Mouse (Mus musculus) liver, embryonic 14.5 days (tissue): ENCODE data around the gene Lamb1. TPM values are rescaled to one million over a fixed set of nuclear protein-coding genes. Genes with fewer than 3 reads are reported as not detected.

ENCODE experiments used
- ATAC-seq: fragments of 200-750 bp; cut with Nextera tagmentation; 2 replicates; pipeline ENCODE4 v1.8.0; 2017; ENCODE audit warnings: moderate number of reproducible peaks, mild to moderate bottlenecking, moderate library complexity; ENCODE audit not compliant: insufficient read depth
- DNase-seq, 3 experiments: peaks; one replicate each; pipeline ENCODE4 v3.0.0-alpha.2; 2012 to 2013; ENCODE audit warnings: low read depth in 3 of 3, low spot score in 3 of 3
- H3K27ac ChIP-seq: fragments of 300-500 bp; sonication (generic); 2 replicates; pipeline ENCODE4 v1.5.1; 2014; ENCODE audit warnings: moderate library complexity, mild to moderate bottlenecking, control low read depth, inconsistent platforms
- H3K27me3 ChIP-seq: fragments of 300-500 bp; sonication (generic); 2 replicates; pipeline ENCODE4 v1.6.1; 2014; ENCODE audit warnings: mild to moderate bottlenecking, low read length, moderate library complexity; ENCODE audit not compliant: control insufficient read depth, insufficient read depth
- H3K36me3 ChIP-seq: fragments of 300-500 bp; sonication (generic); replicated peaks from 2 replicates; pipeline ENCODE4 v1.6.1; 2014; ENCODE audit warnings: low read depth; ENCODE audit not compliant: control insufficient read depth, insufficient read depth
- H3K4me1 ChIP-seq, 2 experiments: fragments of 200-500 bp in 1 of 2; fragments of 300-500 bp in 1 of 2; sonication (generic) in 1 of 2; replicated peaks; 2 replicates each; pipeline ENCODE4 v1.6.1; 2012 to 2014; ENCODE audit warnings: antibody characterized with exemption in 1 of 2, inconsistent platforms in 1 of 2, low read length in 1 of 2; ENCODE audit not compliant: control insufficient read depth in 2 of 2, insufficient read depth in 2 of 2
- H3K4me2 ChIP-seq: fragments of 300-500 bp; sonication (generic); 2 replicates; pipeline ENCODE4 v1.6.1; 2014; ENCODE audit warnings: low read depth, mild to moderate bottlenecking, control low read depth, moderate library complexity
- H3K4me3 ChIP-seq, 2 experiments: fragments of 200-500 bp in 1 of 2; fragments of 300-500 bp in 1 of 2; sonication (generic) in 1 of 2; 2 replicates each; pipeline ENCODE4 v1.5.1; 2012 to 2014; ENCODE audit warnings: low read depth in 2 of 2, low read length in 2 of 2, mild to moderate bottlenecking in 2 of 2, control low read depth in 1 of 2, inconsistent platforms in 1 of 2, moderate library complexity in 1 of 2; ENCODE audit not compliant: insufficient read depth in 1 of 2
- H3K9ac ChIP-seq: fragments of 300-500 bp; sonication (generic); replicated peaks from 2 replicates; pipeline ENCODE4 v1.6.1; 2014; ENCODE audit warnings: mild to moderate bottlenecking, control low read depth, moderate library complexity
- H3K9me3 ChIP-seq: fragments of 300-500 bp; sonication (generic); 2 replicates; pipeline ENCODE4 v1.6.1; 2016; ENCODE audit warnings: low read length, mixed read lengths; ENCODE audit not compliant: control insufficient read depth
- CTCF ChIP-seq: IDR thresholded peaks from 2 replicates; pipeline ENCODE4 v1.5.1; 2016; ENCODE audit warnings: antibody characterized with exemption, low read depth, control low read depth
- EP300 ChIP-seq: IDR thresholded peaks from 2 replicates; pipeline ENCODE4 v1.6.1; 2016; ENCODE audit warnings: antibody characterized with exemption, low read depth
- WGBS: fragments of 180-500 bp; shearing (Covaris S2); extraction: QIAGEN DNeasy Blood & Tissue Kit; methylation state at CpG from one replicate; pipeline ENCODE4 v1.1.7; 2014; ENCODE audit not compliant: insufficient replicate concordance; 5-methylcytosine and 5-hydroxymethylcytosine counted together
- polyA plus RNA-seq, 2 experiments: library from polyadenylated mRNA; depleted of rRNA in 1 of 2; stranded (reverse) in 1 of 2; unstranded in 1 of 2; fragments of >200 nt; fragmentation: Nextera tagmentation in 1 of 2; extraction: Ambion mirVana in 1 of 2; gene quantifications; 2 replicates each; pipeline versions ENCODE4 v1.2.1 to v1.2.3; 2012 to 2014

Lamb1 gene
- polyA plus RNA-seq, 2 experiments, result 1.9 to 2.6 TPM

DNA sequence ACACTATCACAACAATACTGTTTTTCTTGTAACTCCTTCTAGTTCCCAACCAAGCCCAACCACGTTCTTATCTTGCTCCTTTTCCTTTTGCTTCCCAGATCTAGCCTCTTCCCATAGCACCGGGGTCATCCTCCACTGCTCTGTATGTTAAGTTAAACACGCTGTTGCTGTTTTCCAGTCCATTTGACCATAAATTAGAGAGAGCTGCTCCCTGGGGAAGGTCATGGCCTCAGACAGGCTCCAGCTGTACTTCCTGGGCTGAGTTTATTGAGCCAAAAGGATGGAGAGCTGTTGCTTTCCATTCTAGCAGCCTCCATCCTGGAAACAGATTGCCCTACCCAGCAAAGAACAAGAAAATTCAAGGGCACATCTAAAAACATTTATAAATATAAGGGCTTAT, 16.9 kb upstream of the Lamb1 start:
- no peak for TF ChIP-seq EP300
- TF ChIP-seq CTCF, result no peak
- DNase-seq, result no peak
- Histone ChIP-seq H3K27me3 (no peaks in the 10 kb centered on the region), H3K4me3 (no peak overlapping the region), H3K9me3 (no peaks in the 10 kb centered on the region), H3K36me3 (no peaks in the 10 kb centered on the region), H3K9ac (no peak overlapping the region), H3K4me1 (no peaks in the 10 kb centered on the region), H3K4me2 (no peak overlapping the region), H3K27ac (no peak overlapping the region)
- WGBS, result 36% methylated on average over 3 of the region's 3 CpGs
- no peak for ATAC-seq

DNA sequence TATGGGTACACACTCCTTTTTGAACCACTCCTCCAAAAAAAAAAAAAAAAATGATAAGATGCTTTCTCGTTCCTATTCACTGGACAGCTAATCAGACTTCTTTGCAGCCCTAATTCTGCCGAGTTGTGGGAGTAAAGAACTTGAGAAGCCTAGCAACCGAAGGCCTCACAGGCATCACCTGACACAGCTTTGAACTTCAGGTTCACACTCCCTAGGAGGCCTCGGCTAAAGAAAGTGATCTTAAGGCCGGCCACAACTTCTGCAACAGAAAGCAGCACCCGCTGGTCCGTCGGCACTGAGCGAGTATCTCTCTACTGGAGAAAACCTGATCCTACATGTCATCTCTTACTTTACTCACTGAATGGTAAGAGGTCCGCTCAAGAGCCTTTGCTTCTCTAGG, 16.4 kb upstream of the Lamb1 start:
- TF ChIP-seq EP300 (no peak), CTCF (no peak)
- H3K9ac ChIP-seq, result no peak overlapping the region
- no peaks in the 10 kb centered on the region for H3K36me3 ChIP-seq
- H3K27ac ChIP-seq, result no peak overlapping the region
- H3K27me3 ChIP-seq, result no peaks in the 10 kb centered on the region
- no peak overlapping the region for H3K4me3 ChIP-seq
- H3K9me3 ChIP-seq, result no peaks in the 10 kb centered on the region
- H3K4me1 ChIP-seq, result no peaks in the 10 kb centered on the region
- DNase-seq, result no peak
- WGBS, result 38% methylated on average over 10 of the region's 10 CpGs
- no peak overlapping the region for H3K4me2 ChIP-seq
- ATAC-seq, result no peak

DNA sequence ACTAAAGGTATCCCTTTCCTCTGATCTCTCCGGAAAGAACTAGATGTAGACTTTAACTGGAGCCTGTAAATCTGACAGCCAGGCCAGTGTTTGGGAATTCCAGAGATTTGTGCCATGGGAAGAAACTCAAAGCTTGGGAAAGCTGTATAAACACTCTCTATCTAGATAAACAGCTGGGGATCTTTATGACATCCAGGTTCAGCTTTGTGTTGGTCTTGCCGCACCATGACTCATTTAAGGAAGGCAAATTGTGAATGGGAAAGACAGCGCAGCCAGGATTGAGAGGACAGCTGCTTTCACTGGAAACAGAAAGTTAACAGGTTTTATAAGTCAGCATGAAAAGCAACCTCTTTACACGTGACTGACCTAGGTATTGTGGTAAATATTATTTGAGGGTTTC, 12.8 kb upstream of the Lamb1 start:
- no peak overlapping the region for H3K4me2 ChIP-seq
- H3K9ac ChIP-seq, result no peak overlapping the region
- ATAC-seq (no peak), DNase-seq (no peak)
- H3K4me1 ChIP-seq, result 0 out of 4 replicates have a peak, but pooled peaks cover 0 to 3% of the 10 kb centered on the region in 2 experiments
- no peak overlapping the region for H3K4me3 ChIP-seq
- WGBS, result 35% methylated on average over 4 of the region's 4 CpGs
- no peaks in the 10 kb centered on the region for H3K9me3 ChIP-seq
- H3K27me3 ChIP-seq, result no peaks in the 10 kb centered on the region
- no peak overlapping the region for H3K27ac ChIP-seq
- TF ChIP-seq EP300 (no peak), CTCF (no peak)
- no peaks in the 10 kb centered on the region for H3K36me3 ChIP-seq

DNA sequence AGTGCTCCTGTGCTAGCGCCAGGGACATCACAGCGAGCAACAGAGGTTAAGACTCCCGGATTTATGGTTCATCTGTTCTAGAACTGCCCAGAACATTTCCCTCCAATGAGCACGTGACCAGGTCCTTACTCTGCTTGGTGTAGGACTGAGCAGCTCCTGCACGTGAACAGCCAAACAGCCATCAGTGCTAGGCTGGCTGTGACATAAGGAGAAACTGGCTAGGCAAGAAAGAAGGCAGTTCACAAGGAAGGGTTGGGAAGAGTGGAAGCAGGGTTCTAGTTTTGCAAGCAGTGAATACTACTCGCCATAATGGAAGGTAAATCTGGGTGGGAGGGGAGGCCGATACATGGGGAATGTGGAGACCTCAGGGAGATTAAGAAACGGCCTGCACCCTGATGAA, 10.1 kb upstream of the Lamb1 start:
- no peak overlapping the region for H3K4me3 ChIP-seq
- ATAC-seq (no peak), DNase-seq (no peak)
- no peak overlapping the region for H3K27ac ChIP-seq
- H3K4me1 ChIP-seq, result 0 out of 4 replicates have a peak, but pooled peaks cover 0 to 3% of the 10 kb centered on the region in 2 experiments
- no peaks in the 10 kb centered on the region for H3K27me3 ChIP-seq
- H3K4me2 ChIP-seq, result no peak overlapping the region
- TF ChIP-seq EP300 (no peak), CTCF (no peak)
- H3K9me3 ChIP-seq, result no peaks in the 10 kb centered on the region
- H3K36me3 ChIP-seq, result no peaks in the 10 kb centered on the region
- 58% methylated on average over 8 of the region's 8 CpGs for WGBS
- no peak overlapping the region for H3K9ac ChIP-seq

DNA sequence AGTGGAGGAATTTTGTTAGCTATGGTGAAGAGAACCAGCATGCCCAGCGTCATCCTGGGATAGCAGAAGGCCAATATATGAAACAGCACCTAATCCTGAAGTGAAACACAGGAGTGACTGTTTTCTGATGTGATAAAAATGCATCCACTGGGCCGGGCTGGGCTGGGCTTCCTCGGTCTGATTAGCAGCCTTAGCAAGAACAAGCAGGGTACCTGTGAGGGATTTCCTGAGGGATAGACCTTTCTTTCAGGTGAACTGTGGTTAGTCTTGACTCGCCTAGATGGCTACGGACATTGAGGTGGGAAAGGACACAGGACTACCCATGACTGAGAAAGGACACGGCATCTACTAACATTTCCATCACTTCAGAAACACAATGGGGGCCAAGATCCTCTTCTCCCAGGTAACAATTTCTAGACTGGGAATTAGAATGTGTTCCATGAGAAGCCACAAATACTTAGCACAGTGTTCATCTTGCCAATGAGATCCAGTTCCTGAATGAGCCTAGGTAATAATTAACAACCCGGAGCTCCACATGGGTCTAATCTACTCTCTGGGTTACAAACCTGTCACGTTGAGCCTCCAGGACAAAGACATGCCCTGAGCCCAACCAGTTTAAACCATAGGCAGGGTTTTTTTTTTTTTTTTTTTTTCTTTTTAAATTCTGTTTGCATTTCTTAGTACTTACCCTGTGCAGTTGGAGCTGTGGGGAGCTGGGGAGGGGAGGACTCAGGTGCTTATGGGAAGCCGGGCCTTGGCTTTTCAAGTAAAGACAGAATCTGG, 8.7 kb upstream of the Lamb1 start:
- ATAC-seq (no peak), DNase-seq (peak in 2 of 3 experiments; percentile 9 to 15)
- Histone ChIP-seq H3K9ac (no peak overlapping the region), H3K4me1 (0 out of 4 replicates have a peak, but pooled peaks cover 0 to 3% of the 10 kb centered on the region in 2 experiments), H3K9me3 (no peaks in the 10 kb centered on the region), H3K27ac (no peak overlapping the region), H3K4me3 (no peak overlapping the region), H3K27me3 (no peaks in the 10 kb centered on the region), H3K36me3 (no peaks in the 10 kb centered on the region), H3K4me2 (no peak overlapping the region)
- TF ChIP-seq EP300, result no peak
- TF ChIP-seq CTCF, result no peak
- WGBS, result 66% methylated on average over 9 of the region's 9 CpGs
